Mouse (Mus musculus) lung, adult 2 months (tissue): ENCODE data around the gene Kalrn. TPM values are rescaled to one million over a fixed set of nuclear protein-coding genes. Genes with fewer than 3 reads are reported as not detected.

Experiments used
- DNase-seq: peaks from one replicate; pipeline ENCODE4 v3.0.0; 2022
- H3K4me1 ChIP-seq: fragments of 200-500 bp; 2 replicates; pipeline ENCODE4 v1.6.1; 2011; ENCODE audit warnings: low read length; ENCODE audit not compliant: control insufficient read depth, insufficient read depth
- H3K4me3 ChIP-seq: fragments of 200-500 bp; replicated peaks from 2 replicates; pipeline ENCODE3; 2011; ENCODE audit warnings: low read depth, mild to moderate bottlenecking, control low read depth, low read length; ENCODE audit errors: extremely low read depth
- CTCF ChIP-seq: fragments of 200-500 bp; IDR thresholded peaks from 2 replicates; pipeline ENCODE4 v1.5.1; 2011; ENCODE audit warnings: mild to moderate bottlenecking, low read length, control low read depth; ENCODE audit not compliant: insufficient read depth
- POLR2A ChIP-seq: fragments of 200-500 bp; IDR thresholded peaks from 2 replicates; pipeline ENCODE4 v1.6.1; 2011; ENCODE audit warnings: low read depth, mild to moderate bottlenecking, control low read depth, low read length, borderline replicate concordance; ENCODE audit errors: extremely low read depth
- WGBS: fragments of 180-500 bp; shearing (Covaris S2); methylation state at CpG from one replicate; pipeline ENCODE4 v1.1.7; 2018; 5-methylcytosine and 5-hydroxymethylcytosine counted together
- polyA plus RNA-seq: library from polyadenylated mRNA; depleted of rRNA; stranded (reverse); fragments of >200 nt; gene quantifications from 2 replicates; pipeline ENCODE4 v1.2.3, GENCODE M21; 2012

Kalrn gene
- polyA plus RNA-seq, 1 experiment: 11.8 TPM

DNA sequence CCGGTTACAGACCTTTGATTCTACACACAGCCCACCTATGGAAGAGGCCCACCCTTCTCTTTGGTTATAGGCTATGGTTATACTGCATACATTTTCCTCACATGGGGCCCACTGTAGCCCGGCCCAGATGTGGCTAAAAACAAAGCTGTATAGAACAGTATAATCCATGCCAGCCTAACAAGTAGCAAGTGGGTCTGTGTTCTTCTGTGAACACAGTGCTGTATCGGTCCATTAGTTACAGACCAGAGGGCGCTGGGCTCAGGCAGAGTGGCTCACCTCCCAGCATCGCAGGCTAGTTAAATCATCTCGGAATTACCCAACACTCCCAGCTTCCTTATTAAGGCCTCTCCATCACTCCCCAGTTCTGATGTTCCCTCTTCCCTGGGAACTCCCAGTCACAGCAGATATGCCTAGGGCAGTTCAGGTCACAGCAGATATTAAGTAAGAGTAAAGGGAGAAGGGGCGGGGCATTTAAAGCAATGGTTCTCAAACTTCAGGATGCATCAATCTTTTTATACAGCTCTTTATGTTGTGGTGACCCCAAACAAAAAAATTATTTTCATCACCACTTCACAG, 221.7 kb downstream of the Kalrn start:
- WGBS: 75% methylated on average over 7 of the region's 7 CpGs
- H3K4me1 ChIP-seq: peaks cover 6% of the 10 kb centered on the region
- DNase-seq: no peak

GRCm38 (mm10) chr16:34347574-34347973, 225.8 kb downstream of the Kalrn start:
- peak; percentile 31 for DNase-seq
- WGBS: 36% methylated on average over 10 of the region's 10 CpGs

More for the DNA sequence above, 221.7 kb downstream of the Kalrn start:
- TF ChIP-seq CTCF: no peak
- TF ChIP-seq POLR2A: peak; percentile 29; the same call in 1 of the 2 replicates
- no peak overlapping the region for H3K4me3 ChIP-seq

DNA sequence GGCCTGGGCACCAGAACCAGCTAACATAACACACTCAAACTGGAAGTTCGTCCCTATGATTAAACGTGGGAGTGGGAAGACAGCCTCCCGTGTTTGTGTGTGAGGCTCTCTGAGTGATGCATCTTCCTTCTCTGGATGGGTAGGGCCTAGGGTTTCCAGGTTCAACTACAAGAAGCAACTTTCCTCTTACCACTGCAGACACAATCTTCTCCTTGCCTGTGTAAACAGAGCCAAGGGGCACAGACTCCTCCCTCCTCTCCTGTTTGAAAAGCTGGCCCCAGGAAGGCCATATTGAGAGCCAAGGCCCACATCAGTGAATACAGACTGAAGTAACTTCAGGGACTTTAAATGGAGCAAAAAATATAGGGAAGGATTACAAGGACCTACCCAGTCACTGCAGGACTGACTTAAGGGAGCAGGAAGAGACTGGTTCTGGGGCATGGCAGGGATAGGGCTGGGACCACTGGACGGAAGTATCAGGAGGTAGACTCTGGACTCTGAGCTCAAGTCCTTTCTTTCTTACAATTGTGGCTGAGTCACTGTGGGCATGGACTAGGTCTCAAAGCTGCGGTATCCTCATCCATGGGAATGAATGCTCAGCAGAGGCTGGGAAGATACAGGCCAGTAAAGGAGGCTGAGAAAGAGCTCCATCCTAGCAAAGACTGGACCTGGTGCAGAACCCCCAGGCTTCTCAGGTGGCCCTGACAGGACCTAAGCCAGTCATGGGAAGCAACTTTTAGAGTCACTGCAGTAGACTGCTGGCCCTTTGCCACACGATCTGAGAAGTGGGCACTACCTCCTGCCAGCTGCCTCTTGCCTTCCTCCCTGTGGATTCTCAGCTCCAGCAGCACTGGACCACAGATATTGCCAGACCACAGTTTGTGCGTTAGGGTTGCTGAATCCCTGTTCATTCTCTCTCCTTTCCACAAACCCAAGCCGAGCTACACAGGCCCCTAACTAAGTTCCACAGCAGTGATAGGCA, 228.1 kb downstream of the Kalrn start:
- peaks cover 10% of the 10 kb centered on the region; the same call in 1 of the 2 replicates for H3K4me1 ChIP-seq
- DNase-seq: no peak
- TF ChIP-seq CTCF (no peak), POLR2A (no peak)
- H3K4me3 ChIP-seq: no peak overlapping the region
- WGBS: 82% methylated on average over 8 of the region's 8 CpGs

More at GRCm38 (mm10) chr16:34347574-34347973, 225.8 kb downstream of the Kalrn start:
- TF ChIP-seq CTCF (no peak), POLR2A (0 out of 2 replicates have a peak, but pooled peaks have one; percentile 13)
- H3K4me1 ChIP-seq: peaks cover 13% of the 10 kb centered on the region
- H3K4me3 ChIP-seq: no peak overlapping the region

DNA sequence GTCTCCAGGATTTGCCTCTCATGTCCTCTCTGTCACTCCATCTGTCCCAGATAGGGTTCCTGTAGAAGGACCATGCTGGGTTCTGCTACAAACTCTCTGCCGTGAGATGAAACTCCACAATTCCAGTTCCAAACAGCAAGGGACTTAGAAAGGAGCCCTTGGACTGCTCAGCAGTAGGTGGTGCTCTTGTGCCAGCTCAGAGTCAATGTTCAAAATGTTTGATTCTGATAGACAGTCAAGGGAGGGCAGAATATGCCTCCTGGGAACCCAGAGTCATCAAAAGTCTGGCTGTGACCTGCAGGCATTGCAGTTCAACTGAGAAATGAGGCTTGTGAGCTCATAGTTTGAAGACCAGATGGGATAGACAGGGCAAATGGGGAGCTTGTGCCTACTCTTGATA, 229.4 kb downstream of the Kalrn start:
- DNase-seq: peak; percentile 62
- peak; percentile 66 for TF ChIP-seq CTCF
- no peak for TF ChIP-seq POLR2A
- H3K4me3 ChIP-seq: no peak overlapping the region
- H3K4me1 ChIP-seq: peaks cover 10% of the 10 kb centered on the region; the same call in 1 of the 2 replicates
- 27% methylated on average over 1 of the region's 1 CpGs for WGBS

DNA sequence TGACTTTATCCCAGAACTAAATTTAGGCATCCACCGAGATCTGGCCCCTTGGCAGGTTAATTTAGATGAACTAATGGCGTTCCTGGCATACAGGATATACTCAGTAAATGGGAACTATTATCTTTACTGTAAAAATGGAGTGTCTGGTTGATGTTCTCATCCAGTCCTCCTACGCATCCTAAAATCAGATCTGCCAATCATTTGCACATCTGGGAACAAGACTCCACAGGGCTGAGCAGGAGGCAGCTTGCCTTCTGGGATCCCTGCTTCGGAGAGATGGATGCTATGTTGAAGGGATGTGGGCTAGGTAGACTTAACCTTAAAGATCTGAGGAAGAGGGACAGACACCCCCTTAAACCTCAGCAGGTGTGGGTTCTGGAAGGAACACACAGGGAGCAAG, 230.2 kb downstream of the Kalrn start:
- DNase-seq: no peak
- WGBS: 84% methylated on average over 4 of the region's 4 CpGs
- no peak for TF ChIP-seq CTCF
- no peak for TF ChIP-seq POLR2A
- H3K4me3 ChIP-seq: no peak overlapping the region
- peaks cover 10% of the 10 kb centered on the region; the same call in 1 of the 2 replicates for H3K4me1 ChIP-seq

DNA sequence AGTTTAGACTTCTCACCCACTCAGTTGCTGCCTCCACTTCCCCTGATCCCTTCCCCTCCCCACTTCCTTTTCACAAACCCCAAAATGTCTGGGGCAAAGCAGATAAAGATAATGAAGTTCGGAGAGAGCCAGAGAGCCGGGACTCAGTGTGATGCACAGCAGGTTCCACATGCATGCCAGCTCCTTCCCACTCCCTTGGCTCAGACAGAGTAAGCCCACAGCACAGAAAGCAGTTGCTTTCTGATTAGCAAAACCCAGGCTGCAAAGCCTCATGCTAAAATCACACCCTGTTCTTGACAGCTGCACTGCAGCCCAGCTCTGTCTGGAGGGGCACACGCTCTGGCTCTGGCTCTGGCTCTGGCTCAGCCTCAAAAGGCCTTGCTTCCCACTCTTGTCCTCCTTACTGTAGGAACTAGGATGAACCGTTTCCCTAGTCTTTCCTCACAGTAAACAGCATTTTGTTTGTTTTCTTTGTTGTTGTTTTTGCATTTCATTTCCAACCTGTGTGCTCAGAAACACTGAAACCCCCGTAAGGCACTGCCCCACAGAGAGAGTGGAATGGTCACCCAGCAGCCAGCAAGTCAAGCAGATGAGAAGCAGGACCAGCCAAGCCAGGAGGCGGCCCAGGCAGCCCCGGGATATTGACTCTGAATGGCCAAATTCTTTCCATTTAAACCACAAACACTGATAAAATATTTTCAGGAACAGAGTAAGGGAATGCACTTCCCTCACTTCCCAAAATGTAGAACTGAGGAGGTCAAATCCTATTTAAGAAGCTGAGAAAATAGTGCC, 230.8 kb downstream of the Kalrn start:
- WGBS: 67% methylated on average over 7 of the region's 7 CpGs
- DNase-seq: no peak
- Histone ChIP-seq H3K4me3 (no peak overlapping the region), H3K4me1 (peaks cover 10% of the 10 kb centered on the region; the same call in 1 of the 2 replicates)
- TF ChIP-seq CTCF (no peak), POLR2A (no peak)

GRCm38 (mm10) chr16:34334919-34335318, 238.4 kb downstream of the Kalrn start:
- H3K4me3 ChIP-seq: no peak overlapping the region
- 40% methylated on average over 4 of the region's 4 CpGs for WGBS
- TF ChIP-seq CTCF: no peak
- no peak for TF ChIP-seq POLR2A
- H3K4me1 ChIP-seq: 0 out of 2 replicates have a peak, but pooled peaks cover 3% of the 10 kb centered on the region
- DNase-seq: no peak

DNA sequence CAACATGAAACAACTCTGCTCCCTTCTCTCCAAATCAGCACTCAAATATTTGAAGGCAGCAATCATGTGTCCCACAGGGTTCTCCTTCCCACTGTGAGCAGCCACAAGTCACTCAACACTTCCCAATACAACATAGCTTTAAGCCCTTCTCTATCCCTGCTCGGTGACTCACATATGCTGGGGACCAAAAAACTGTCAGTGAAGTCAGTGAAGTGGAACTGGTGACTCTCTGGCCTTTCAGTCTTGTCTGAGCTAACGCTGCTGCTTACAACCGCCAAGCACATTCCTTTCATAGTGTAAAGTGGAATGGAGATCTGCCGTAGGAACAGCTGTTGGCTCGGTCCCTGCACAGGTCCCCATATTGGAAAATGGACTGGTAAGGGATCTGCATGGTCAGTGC, 241.7 kb downstream of the Kalrn start:
- DNase-seq: no peak
- 0 out of 2 replicates have a peak, but pooled peaks cover 3% of the 10 kb centered on the region for H3K4me1 ChIP-seq
- WGBS: 58% methylated on average over 5 of the region's 5 CpGs
- no peak for TF ChIP-seq POLR2A
- no peak for TF ChIP-seq CTCF
- no peak overlapping the region for H3K4me3 ChIP-seq

- WGBS: 69% methylated on average over 9 of the region's 9 CpGs
- no peak for DNase-seq
- TF ChIP-seq CTCF (no peak), POLR2A (no peak)
- Histone ChIP-seq H3K4me3 (no peak overlapping the region), H3K4me1 (peaks cover 8% of the 10 kb centered on the region; the same call in 1 of the 2 replicates)
Observed at GRCm38 (mm10) chr16:34329876-34330275, 243.5 kb downstream of the Kalrn start.
